Mouse (Mus musculus) bone marrow, adult 2 months (tissue): ENCODE results near the gene Mff.

ENCODE experiments used
- CTCF ChIP-seq: fragments of 200-500 bp; IDR thresholded peaks from 2 replicates; pipeline ENCODE4 v1.5.1; 2011; ENCODE audit warnings: low read length, control low read depth; ENCODE audit not compliant: control insufficient read depth, insufficient read depth
- POLR2A ChIP-seq: fragments of 200-500 bp; IDR thresholded peaks from 2 replicates; pipeline ENCODE4 v1.6.1; 2011; ENCODE audit warnings: low read depth, mild to moderate bottlenecking, control low read depth, low read length, borderline replicate concordance; ENCODE audit not compliant: control insufficient read depth

- no peak for TF ChIP-seq POLR2A
- TF ChIP-seq CTCF: peak; percentile 63
Observed at GRCm38 (mm10) chr1:82787414-82787813, 62.7 kb downstream of the Mff start.
